Mouse (Mus musculus) kidney, adult 2 months (tissue): ENCODE measurements around the gene Lrrc52.

ENCODE experiments used
- CTCF ChIP-seq: fragments of 200-500 bp; conservative IDR thresholded peaks from 2 replicates; pipeline ENCODE4 v1.5.1; 2011; ENCODE audit warnings: low read depth, mild to moderate bottlenecking, control low read depth, low read length, moderate library complexity, mixed read lengths; ENCODE audit not compliant: insufficient read depth, insufficient read length
- POLR2A ChIP-seq: fragments of 200-500 bp; IDR thresholded peaks from one replicate; pipeline ENCODE4 v1.6.1; 2011; ENCODE audit warnings: low read depth, low read length, control low read depth

GRCm38 (mm10) chr1:167411991-167412715 lies 54.4 kb downstream of the Lrrc52 start:
- TF ChIP-seq CTCF = no peak
- no peak for TF ChIP-seq POLR2A
